Mouse (Mus musculus): ENCODE data around the gene Ifitm1. TPM values are rescaled to one million over a fixed set of nuclear protein-coding genes. Genes with fewer than 3 reads are reported as not detected.
"Not testable (repeated sequence)": the region's sequence is repeated elsewhere in the genome, so short reads cannot be mapped to it uniquely, and the experiment has no call there.

Ifitm1 gene
- polyA plus RNA-seq, 1 experiment from 2014 or later: 7.4 TPM

- Histone ChIP-seq H3K4me3 (ENCODE audit: control insufficient read depth in 1 of 2, insufficient read depth in 1 of 2, low read depth in 1 of 2, low read length in 2 of 2) (0 out of 4 replicates have a peak overlapping the region, but pooled peaks of 1 of the 2 experiments have one; percentile 13), H3K4me1 (ENCODE audit: control insufficient read depth in 2 of 2, insufficient read depth in 2 of 2, low read length in 2 of 2) (peaks cover 7% of the 10 kb centered on the region in 2 experiments; a peak in 2 of 4 replicates), H3K9ac (ENCODE audit: low read length) (no peak overlapping the region), H3K27me3 (ENCODE audit: control insufficient read depth, insufficient read depth, low read length) (0 out of 2 replicates have a peak, but pooled peaks cover 4% of the 10 kb centered on the region), H3K36me3 (ENCODE audit: control insufficient read depth, insufficient read depth, low read length) (no peaks in the 10 kb centered on the region), H3K9me3 (ENCODE audit: control insufficient read depth, low read length) (no peaks in the 10 kb centered on the region), H3K27ac (replicated peaks in 1 of 2; ENCODE audit: control insufficient read depth in 1 of 2, insufficient read depth in 1 of 2, low read depth in 2 of 2, low read length in 2 of 2) (no peak overlapping the region), H3K4me2 (ENCODE audit: low read length) (peak overlapping the region; percentile 55)
- ATAC-seq (ENCODE audit: insufficient number of reproducible peaks, insufficient read depth, low FRiP score, low read depth): peak; percentile 44
- 7% methylated on average over 20 of the region's 20 CpGs for WGBS
Observed at GRCm38 (mm10) chr7:141008938-141009660, 42.1 kb downstream of the Ifitm1 start.

GRCm38 (mm10) chr7:141009665-141010064 lies 42.6 kb downstream of the Ifitm1 start:
- ATAC-seq (ENCODE audit: insufficient number of reproducible peaks, insufficient read depth, low FRiP score, low read depth): no peak
- Histone ChIP-seq H3K4me1 (ENCODE audit: control insufficient read depth in 2 of 2, insufficient read depth in 2 of 2, low read length in 2 of 2) (peaks cover 7% of the 10 kb centered on the region in 2 experiments; a peak in 2 of 4 replicates), H3K4me3 (ENCODE audit: control insufficient read depth in 1 of 2, insufficient read depth in 1 of 2, low read depth in 1 of 2, low read length in 2 of 2) (peak overlapping the region; percentile 38 to 61; a peak in 3 of 4 replicates), H3K4me2 (ENCODE audit: low read length) (peak overlapping the region; percentile 55), H3K36me3 (ENCODE audit: control insufficient read depth, insufficient read depth, low read length) (no peaks in the 10 kb centered on the region), H3K27ac (replicated peaks in 1 of 2; ENCODE audit: control insufficient read depth in 1 of 2, insufficient read depth in 1 of 2, low read depth in 2 of 2, low read length in 2 of 2) (no peak overlapping the region), H3K9me3 (ENCODE audit: control insufficient read depth, low read length) (no peaks in the 10 kb centered on the region), H3K27me3 (ENCODE audit: control insufficient read depth, insufficient read depth, low read length) (0 out of 2 replicates have a peak, but pooled peaks cover 4% of the 10 kb centered on the region), H3K9ac (ENCODE audit: low read length) (peak overlapping the region; percentile 44)
- WGBS: 74% methylated on average over 9 of the region's 9 CpGs

- WGBS: 20% methylated on average over 10 of the region's 10 CpGs
- ATAC-seq (ENCODE audit: insufficient number of reproducible peaks, insufficient read depth, low FRiP score, low read depth): no peak
- H3K4me2 ChIP-seq (ENCODE audit: low read length): peak within 1 kb of the TSS; percentile 55
Observed at GRCm38 (mm10) chr7:141010593-141010992, 43.6 kb downstream of the Ifitm1 start, which contains the start of gene Ifitm3. Gene Ifitm3, minus strand, starts transcription at chr7:141010770.

GRCm38 (mm10) chr7:141011238-141011770 lies 44.3 kb downstream of the Ifitm1 start:
- 0 out of 4 replicates have a peak overlapping the region, but pooled peaks of 1 of the 2 experiments have one; percentile 60 for H3K27ac ChIP-seq (replicated peaks in 1 of 2; ENCODE audit: control insufficient read depth in 1 of 2, insufficient read depth in 1 of 2, low read depth in 2 of 2, low read length in 2 of 2)

More at GRCm38 (mm10) chr7:141010593-141010992, 43.6 kb downstream of the Ifitm1 start, which contains the start of gene Ifitm3:
- peak within 1 kb of the TSS; percentile 44 for H3K9ac ChIP-seq (ENCODE audit: low read length)
- peaks cover 7% of the 10 kb centered on the region in 2 experiments; a peak in 2 of 4 replicates for H3K4me1 ChIP-seq (ENCODE audit: control insufficient read depth in 2 of 2, insufficient read depth in 2 of 2, low read length in 2 of 2)
- H3K9me3 ChIP-seq (ENCODE audit: control insufficient read depth, low read length): no peaks in the 10 kb centered on the region
- peak within 1 kb of the TSS; percentile 38 to 61 for H3K4me3 ChIP-seq (ENCODE audit: control insufficient read depth in 1 of 2, insufficient read depth in 1 of 2, low read depth in 1 of 2, low read length in 2 of 2)
- no peaks in the 10 kb centered on the region for H3K36me3 ChIP-seq (ENCODE audit: control insufficient read depth, insufficient read depth, low read length)
- 0 out of 2 replicates have a peak, but pooled peaks cover 4% of the 10 kb centered on the region for H3K27me3 ChIP-seq (ENCODE audit: control insufficient read depth, insufficient read depth, low read length)
- peak within 1 kb of the TSS; percentile 50 to 60 for H3K27ac ChIP-seq (replicated peaks in 1 of 2; ENCODE audit: control insufficient read depth in 1 of 2, insufficient read depth in 1 of 2, low read depth in 2 of 2, low read length in 2 of 2)

GRCm38 (mm10) chr7:141016707-141017697 lies 50.0 kb downstream of the Ifitm1 start:
- no peak overlapping the region for H3K4me3 ChIP-seq (ENCODE audit: control insufficient read depth in 1 of 2, insufficient read depth in 1 of 2, low read depth in 1 of 2, low read length in 2 of 2)
- H3K36me3 ChIP-seq (ENCODE audit: control insufficient read depth, insufficient read depth, low read length): no peaks in the 10 kb centered on the region
- no peaks in the 10 kb centered on the region for H3K4me1 ChIP-seq (ENCODE audit: control insufficient read depth in 2 of 2, insufficient read depth in 2 of 2, low read length in 2 of 2)
- no peak for ATAC-seq (ENCODE audit: insufficient number of reproducible peaks, insufficient read depth, low FRiP score, low read depth)
- no peak overlapping the region for H3K9ac ChIP-seq (ENCODE audit: low read length)
- 75% methylated on average over 10 of the region's 10 CpGs for WGBS
- no peaks in the 10 kb centered on the region for H3K27me3 ChIP-seq (ENCODE audit: control insufficient read depth, insufficient read depth, low read length)
- no peak overlapping the region for H3K4me2 ChIP-seq (ENCODE audit: low read length)
- H3K27ac ChIP-seq (replicated peaks in 1 of 2; ENCODE audit: control insufficient read depth in 1 of 2, insufficient read depth in 1 of 2, low read depth in 2 of 2, low read length in 2 of 2): no peak overlapping the region
- no peaks in the 10 kb centered on the region for H3K9me3 ChIP-seq (ENCODE audit: control insufficient read depth, low read length)

More at GRCm38 (mm10) chr7:141011238-141011770, 44.3 kb downstream of the Ifitm1 start:
- Histone ChIP-seq H3K9ac (ENCODE audit: low read length) (no peak overlapping the region), H3K4me1 (ENCODE audit: control insufficient read depth in 2 of 2, insufficient read depth in 2 of 2, low read length in 2 of 2) (peaks cover 7% of the 10 kb centered on the region in 2 experiments; a peak in 2 of 4 replicates), H3K36me3 (ENCODE audit: control insufficient read depth, insufficient read depth, low read length) (no peaks in the 10 kb centered on the region), H3K4me2 (ENCODE audit: low read length) (no peak overlapping the region), H3K9me3 (ENCODE audit: control insufficient read depth, low read length) (no peaks in the 10 kb centered on the region), H3K27me3 (ENCODE audit: control insufficient read depth, insufficient read depth, low read length) (0 out of 2 replicates have a peak, but pooled peaks cover 4% of the 10 kb centered on the region), H3K4me3 (ENCODE audit: control insufficient read depth in 1 of 2, insufficient read depth in 1 of 2, low read depth in 1 of 2, low read length in 2 of 2) (no peak overlapping the region)
- no peak for ATAC-seq (ENCODE audit: insufficient number of reproducible peaks, insufficient read depth, low FRiP score, low read depth)
- 84% methylated on average over 7 of the region's 7 CpGs for WGBS

GRCm38 (mm10) chr7:141017824-141018223 lies 50.8 kb downstream of the Ifitm1 start, which contains the start of gene Ifitm6:
Gene Ifitm6, minus strand, starts transcription at chr7:141017924.
- 85% methylated on average over 1 of the region's 1 CpGs for WGBS
- not testable (repeated sequence) for H3K4me2 ChIP-seq (ENCODE audit: low read length); H3K27me3 ChIP-seq (ENCODE audit: control insufficient read depth, insufficient read depth, low read length); ATAC-seq (ENCODE audit: insufficient number of reproducible peaks, insufficient read depth, low FRiP score, low read depth); H3K36me3 ChIP-seq (ENCODE audit: control insufficient read depth, insufficient read depth, low read length); H3K9ac ChIP-seq (ENCODE audit: low read length); H3K4me1 ChIP-seq (ENCODE audit: control insufficient read depth in 2 of 2, insufficient read depth in 2 of 2, low read length in 2 of 2); H3K4me3 ChIP-seq (ENCODE audit: control insufficient read depth in 1 of 2, insufficient read depth in 1 of 2, low read depth in 1 of 2, low read length in 2 of 2); H3K27ac ChIP-seq (replicated peaks in 1 of 2; ENCODE audit: control insufficient read depth in 1 of 2, insufficient read depth in 1 of 2, low read depth in 2 of 2, low read length in 2 of 2); H3K9me3 ChIP-seq (ENCODE audit: control insufficient read depth, low read length)

GRCm38 (mm10) chr7:141019028-141019427 lies 52.0 kb downstream of the Ifitm1 start:
- Histone ChIP-seq H3K4me3 (ENCODE audit: control insufficient read depth in 1 of 2, insufficient read depth in 1 of 2, low read depth in 1 of 2, low read length in 2 of 2) (no peak overlapping the region), H3K9me3 (ENCODE audit: control insufficient read depth, low read length) (no peaks in the 10 kb centered on the region), H3K27ac (replicated peaks in 1 of 2; ENCODE audit: control insufficient read depth in 1 of 2, insufficient read depth in 1 of 2, low read depth in 2 of 2, low read length in 2 of 2) (no peak overlapping the region), H3K4me2 (ENCODE audit: low read length) (no peak overlapping the region), H3K36me3 (ENCODE audit: control insufficient read depth, insufficient read depth, low read length) (no peaks in the 10 kb centered on the region), H3K9ac (ENCODE audit: low read length) (no peak overlapping the region), H3K4me1 (ENCODE audit: control insufficient read depth in 2 of 2, insufficient read depth in 2 of 2, low read length in 2 of 2) (no peaks in the 10 kb centered on the region), H3K27me3 (ENCODE audit: control insufficient read depth, insufficient read depth, low read length) (no peaks in the 10 kb centered on the region)
- ATAC-seq (ENCODE audit: insufficient number of reproducible peaks, insufficient read depth, low FRiP score, low read depth): no peak
- WGBS: 89% methylated on average over 5 of the region's 5 CpGs
